Mouse (Mus musculus): ENCODE data around the gene Cdon. TPM values are rescaled to one million over a fixed set of nuclear protein-coding genes. Genes with fewer than 3 reads are reported as not detected.

Cdon gene
- polyA plus RNA-seq, 1 experiment from 2014 or later: 17.2 TPM

GRCm38 (mm10) chr9:35475394-35475793 lies 54.5 kb downstream of the Cdon start:
- Histone ChIP-seq H3K36me3 (ENCODE audit: control insufficient read depth, insufficient read depth, low read length) (no peaks in the 10 kb centered on the region; the same call in 1 of the 2 replicates), H3K27me3 (ENCODE audit: control insufficient read depth, insufficient read depth, low read length) (no peaks in the 10 kb centered on the region), H3K4me3 (ENCODE audit: low read depth, low read length) (no peak overlapping the region), H3K9me3 (ENCODE audit: control insufficient read depth, low read length) (no peaks in the 10 kb centered on the region), H3K4me2 (ENCODE audit: low read depth, low read length, severe bottlenecking) (no peak overlapping the region), H3K27ac (ENCODE audit: low read depth, low read length) (no peak overlapping the region), H3K9ac (ENCODE audit: low read length) (no peak overlapping the region), H3K4me1 (replicated peaks; ENCODE audit: control insufficient read depth, insufficient read depth, low read length) (no peaks in the 10 kb centered on the region)
- WGBS: 89% methylated on average over 7 of the region's 7 CpGs
- no peak for DNase-seq (ENCODE audit: low spot score)
- no peak for ATAC-seq (replicated peaks; ENCODE audit: low FRiP score)

- DNase-seq (ENCODE audit: low spot score) (no peak), ATAC-seq (replicated peaks; ENCODE audit: low FRiP score) (no peak)
- Histone ChIP-seq H3K4me3 (ENCODE audit: low read depth, low read length) (no peak overlapping the region), H3K4me2 (ENCODE audit: low read depth, low read length, severe bottlenecking) (no peak overlapping the region), H3K36me3 (ENCODE audit: control insufficient read depth, insufficient read depth, low read length) (no peaks in the 10 kb centered on the region), H3K9me3 (ENCODE audit: control insufficient read depth, low read length) (no peaks in the 10 kb centered on the region), H3K27ac (ENCODE audit: low read depth, low read length) (no peak overlapping the region), H3K9ac (ENCODE audit: low read length) (no peak overlapping the region), H3K4me1 (replicated peaks; ENCODE audit: control insufficient read depth, insufficient read depth, low read length) (no peaks in the 10 kb centered on the region), H3K27me3 (ENCODE audit: control insufficient read depth, insufficient read depth, low read length) (no peaks in the 10 kb centered on the region)
- WGBS: 93% methylated on average over 6 of the region's 6 CpGs
Measured at GRCm38 (mm10) chr9:35479456-35479855, 58.5 kb downstream of the Cdon start.

GRCm38 (mm10) chr9:35482014-35482898 lies 61.3 kb downstream of the Cdon start:
- Histone ChIP-seq H3K4me2 (ENCODE audit: low read depth, low read length, severe bottlenecking) (no peak overlapping the region), H3K36me3 (ENCODE audit: control insufficient read depth, insufficient read depth, low read length) (no peaks in the 10 kb centered on the region), H3K27me3 (ENCODE audit: control insufficient read depth, insufficient read depth, low read length) (no peaks in the 10 kb centered on the region), H3K27ac (ENCODE audit: low read depth, low read length) (no peak overlapping the region), H3K9ac (ENCODE audit: low read length) (no peak overlapping the region), H3K9me3 (ENCODE audit: control insufficient read depth, low read length) (no peaks in the 10 kb centered on the region), H3K4me1 (replicated peaks; ENCODE audit: control insufficient read depth, insufficient read depth, low read length) (no peaks in the 10 kb centered on the region), H3K4me3 (ENCODE audit: low read depth, low read length) (no peak overlapping the region)
- 75% methylated on average over 13 of the region's 13 CpGs for WGBS
- no peak for ATAC-seq (replicated peaks; ENCODE audit: low FRiP score)
- no peak for DNase-seq (ENCODE audit: low spot score)

- Histone ChIP-seq H3K4me2 (ENCODE audit: low read depth, low read length, severe bottlenecking) (no peak overlapping the region), H3K27ac (ENCODE audit: low read depth, low read length) (no peak overlapping the region), H3K4me3 (ENCODE audit: low read depth, low read length) (no peak overlapping the region), H3K9me3 (ENCODE audit: control insufficient read depth, low read length) (no peaks in the 10 kb centered on the region), H3K4me1 (replicated peaks; ENCODE audit: control insufficient read depth, insufficient read depth, low read length) (no peaks in the 10 kb centered on the region), H3K27me3 (ENCODE audit: control insufficient read depth, insufficient read depth, low read length) (no peaks in the 10 kb centered on the region), H3K9ac (ENCODE audit: low read length) (no peak overlapping the region), H3K36me3 (ENCODE audit: control insufficient read depth, insufficient read depth, low read length) (no peaks in the 10 kb centered on the region)
- DNase-seq (ENCODE audit: low spot score) (no peak), ATAC-seq (replicated peaks; ENCODE audit: low FRiP score) (no peak)
- WGBS: 86% methylated on average over 3 of the region's 3 CpGs
Measured at GRCm38 (mm10) chr9:35483949-35484348, 63.0 kb downstream of the Cdon start.

- Histone ChIP-seq H3K4me2 (ENCODE audit: low read depth, low read length, severe bottlenecking) (no peak overlapping the region), H3K4me1 (replicated peaks; ENCODE audit: control insufficient read depth, insufficient read depth, low read length) (no peaks in the 10 kb centered on the region), H3K4me3 (ENCODE audit: low read depth, low read length) (no peak overlapping the region), H3K9ac (ENCODE audit: low read length) (no peak overlapping the region), H3K27me3 (ENCODE audit: control insufficient read depth, insufficient read depth, low read length) (no peaks in the 10 kb centered on the region), H3K9me3 (ENCODE audit: control insufficient read depth, low read length) (no peaks in the 10 kb centered on the region), H3K36me3 (ENCODE audit: control insufficient read depth, insufficient read depth, low read length) (no peaks in the 10 kb centered on the region), H3K27ac (ENCODE audit: low read depth, low read length) (no peak overlapping the region)
- DNase-seq (ENCODE audit: low spot score) (no peak), ATAC-seq (replicated peaks; ENCODE audit: low FRiP score) (no peak)
- 88% methylated on average over 13 of the region's 13 CpGs for WGBS
Measured at GRCm38 (mm10) chr9:35486616-35487015, 65.7 kb downstream of the Cdon start.

- H3K27ac ChIP-seq (ENCODE audit: low read depth, low read length): no peak overlapping the region
- 96% methylated on average over 4 of the region's 4 CpGs for WGBS
- H3K4me2 ChIP-seq (ENCODE audit: low read depth, low read length, severe bottlenecking): no peak overlapping the region
- no peaks in the 10 kb centered on the region for H3K9me3 ChIP-seq (ENCODE audit: control insufficient read depth, low read length)
- DNase-seq (ENCODE audit: low spot score): no peak
- no peak overlapping the region for H3K9ac ChIP-seq (ENCODE audit: low read length)
- no peaks in the 10 kb centered on the region for H3K27me3 ChIP-seq (ENCODE audit: control insufficient read depth, insufficient read depth, low read length)
- no peak for ATAC-seq (replicated peaks; ENCODE audit: low FRiP score)
- H3K4me3 ChIP-seq (ENCODE audit: low read depth, low read length): no peak overlapping the region
- H3K36me3 ChIP-seq (ENCODE audit: control insufficient read depth, insufficient read depth, low read length): no peaks in the 10 kb centered on the region
- H3K4me1 ChIP-seq (replicated peaks; ENCODE audit: control insufficient read depth, insufficient read depth, low read length): no peaks in the 10 kb centered on the region
Measured at GRCm38 (mm10) chr9:35488496-35488895, 67.6 kb downstream of the Cdon start.

- Histone ChIP-seq H3K4me1 (replicated peaks; ENCODE audit: control insufficient read depth, insufficient read depth, low read length) (no peaks in the 10 kb centered on the region), H3K27ac (ENCODE audit: low read depth, low read length) (no peak overlapping the region), H3K4me2 (ENCODE audit: low read depth, low read length, severe bottlenecking) (no peak overlapping the region), H3K9me3 (ENCODE audit: control insufficient read depth, low read length) (no peaks in the 10 kb centered on the region), H3K4me3 (ENCODE audit: low read depth, low read length) (no peak overlapping the region), H3K36me3 (ENCODE audit: control insufficient read depth, insufficient read depth, low read length) (no peaks in the 10 kb centered on the region), H3K9ac (ENCODE audit: low read length) (no peak overlapping the region), H3K27me3 (ENCODE audit: control insufficient read depth, insufficient read depth, low read length) (no peaks in the 10 kb centered on the region)
- 84% methylated on average over 11 of the region's 11 CpGs for WGBS
- ATAC-seq (replicated peaks; ENCODE audit: low FRiP score) (no peak), DNase-seq (ENCODE audit: low spot score) (no peak)
Measured at GRCm38 (mm10) chr9:35491109-35491866, 70.4 kb downstream of the Cdon start.

GRCm38 (mm10) chr9:35493033-35493732 lies 72.3 kb downstream of the Cdon start:
- no peak overlapping the region for H3K9ac ChIP-seq (ENCODE audit: low read length)
- no peaks in the 10 kb centered on the region for H3K4me1 ChIP-seq (replicated peaks; ENCODE audit: control insufficient read depth, insufficient read depth, low read length)
- DNase-seq (ENCODE audit: low spot score): no peak
- H3K4me3 ChIP-seq (ENCODE audit: low read depth, low read length): no peak overlapping the region
- H3K27ac ChIP-seq (ENCODE audit: low read depth, low read length): no peak overlapping the region
- 0 out of 2 replicates have a peak, but pooled peaks have one; percentile 44 for ATAC-seq (replicated peaks; ENCODE audit: low FRiP score)
- no peaks in the 10 kb centered on the region; the same call in 1 of the 2 replicates for H3K36me3 ChIP-seq (ENCODE audit: control insufficient read depth, insufficient read depth, low read length)
- no peak overlapping the region for H3K4me2 ChIP-seq (ENCODE audit: low read depth, low read length, severe bottlenecking)
- H3K9me3 ChIP-seq (ENCODE audit: control insufficient read depth, low read length): no peaks in the 10 kb centered on the region
- WGBS: 46% methylated on average over 7 of the region's 7 CpGs
- H3K27me3 ChIP-seq (ENCODE audit: control insufficient read depth, insufficient read depth, low read length): no peaks in the 10 kb centered on the region

Data from forebrain, embryonic 11.5 days (tissue).